Mouse (Mus musculus): Measurements from ENCODE around the gene Gpr61.

Gpr61 gene

GRCm38 (mm10) chr3:108154656-108155055 lies at the start of gene Gpr61:
Gene Gpr61, minus strand, starts transcription at chr3:108154882.
- in situ Hi-C loops (cut with MboI; ENCODE audit: low pct_unique_long_range_greater_than_20kb in 1 of 2, low sequenced_read_pairs in 2 of 2, unreplicated experiment in 1 of 2): no loop called here

GRCm38 (mm10) chr3:108204470-108204869 lies 49.8 kb upstream of the Gpr61 start:
- in situ Hi-C loops (cut with MboI; ENCODE audit: low pct_unique_long_range_greater_than_20kb in 1 of 2, low sequenced_read_pairs in 2 of 2, unreplicated experiment in 1 of 2): no loop called here

- in situ Hi-C loops (cut with MboI; ENCODE audit: low pct_unique_long_range_greater_than_20kb in 1 of 2, low sequenced_read_pairs in 2 of 2, unreplicated experiment in 1 of 2): no loop called here
These were observed 49.1 kb upstream of the Gpr61 start for GRCm38 (mm10) chr3:108203621-108204325.

GRCm38 (mm10) chr3:108203212-108203611 lies 48.5 kb upstream of the Gpr61 start:
- in situ Hi-C loops (cut with MboI; ENCODE audit: low pct_unique_long_range_greater_than_20kb in 1 of 2, low sequenced_read_pairs in 2 of 2, unreplicated experiment in 1 of 2): no loop called here

- in situ Hi-C loops (cut with MboI; ENCODE audit: low pct_unique_long_range_greater_than_20kb in 1 of 2, low sequenced_read_pairs in 2 of 2, unreplicated experiment in 1 of 2): no loop called here
These were observed 47.8 kb upstream of the Gpr61 start for GRCm38 (mm10) chr3:108202506-108202905.

GRCm38 (mm10) chr3:108200329-108201323 lies 45.9 kb upstream of the Gpr61 start, which contains the start of gene Cyb561d1:
Gene Cyb561d1, minus strand, starts transcription at chr3:108201212.
- in situ Hi-C loops (cut with MboI; ENCODE audit: low pct_unique_long_range_greater_than_20kb in 1 of 2, low sequenced_read_pairs in 2 of 2, unreplicated experiment in 1 of 2): no loop called here

DNA sequence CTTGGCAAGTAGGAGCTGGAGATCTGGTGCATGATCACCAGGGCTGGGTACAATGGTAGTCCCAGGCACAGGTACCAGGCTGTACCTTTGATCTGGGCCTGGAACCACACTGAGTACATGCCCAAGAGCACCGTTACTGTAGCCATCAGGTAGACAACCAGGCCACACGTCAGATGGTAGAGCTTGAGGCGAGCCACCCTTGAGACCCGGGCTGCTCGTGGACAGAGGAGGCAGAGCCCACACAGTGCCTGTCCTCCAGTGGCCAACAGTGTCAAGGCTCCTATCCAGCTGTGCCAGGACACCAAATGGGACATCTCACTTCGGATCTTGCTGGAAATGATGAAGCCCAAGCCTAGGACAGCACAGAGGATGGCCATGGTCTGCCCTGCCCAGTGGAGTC lies 44.5 kb upstream of the Gpr61 start:
- in situ Hi-C loops (cut with MboI; ENCODE audit: low pct_unique_long_range_greater_than_20kb in 1 of 2, low sequenced_read_pairs in 2 of 2, unreplicated experiment in 1 of 2): no loop called here

DNA sequence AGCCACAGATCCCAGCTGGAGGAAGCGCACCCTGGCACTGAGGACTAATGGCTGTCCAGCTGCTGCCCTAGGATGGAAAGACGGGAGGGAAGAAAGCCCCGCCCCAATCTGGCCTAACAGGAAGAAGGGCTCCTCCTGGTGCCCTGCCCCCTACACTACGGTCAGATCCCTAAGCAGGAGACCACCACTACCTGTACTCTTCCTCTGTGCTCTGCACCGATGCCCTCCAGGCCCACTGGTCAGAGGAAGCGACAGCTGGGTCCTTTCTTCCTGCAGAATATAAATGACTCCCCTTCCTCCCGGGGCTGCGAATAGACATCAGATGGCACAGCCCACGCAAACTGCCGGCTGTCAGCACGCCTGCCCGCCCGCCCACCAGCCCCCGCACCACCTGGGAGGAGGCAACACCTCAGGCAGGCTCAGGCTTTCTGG lies 42.4 kb upstream of the Gpr61 start:
- in situ Hi-C loops (cut with MboI; ENCODE audit: low pct_unique_long_range_greater_than_20kb in 1 of 2, low sequenced_read_pairs in 2 of 2, unreplicated experiment in 1 of 2): no loop called here

DNA sequence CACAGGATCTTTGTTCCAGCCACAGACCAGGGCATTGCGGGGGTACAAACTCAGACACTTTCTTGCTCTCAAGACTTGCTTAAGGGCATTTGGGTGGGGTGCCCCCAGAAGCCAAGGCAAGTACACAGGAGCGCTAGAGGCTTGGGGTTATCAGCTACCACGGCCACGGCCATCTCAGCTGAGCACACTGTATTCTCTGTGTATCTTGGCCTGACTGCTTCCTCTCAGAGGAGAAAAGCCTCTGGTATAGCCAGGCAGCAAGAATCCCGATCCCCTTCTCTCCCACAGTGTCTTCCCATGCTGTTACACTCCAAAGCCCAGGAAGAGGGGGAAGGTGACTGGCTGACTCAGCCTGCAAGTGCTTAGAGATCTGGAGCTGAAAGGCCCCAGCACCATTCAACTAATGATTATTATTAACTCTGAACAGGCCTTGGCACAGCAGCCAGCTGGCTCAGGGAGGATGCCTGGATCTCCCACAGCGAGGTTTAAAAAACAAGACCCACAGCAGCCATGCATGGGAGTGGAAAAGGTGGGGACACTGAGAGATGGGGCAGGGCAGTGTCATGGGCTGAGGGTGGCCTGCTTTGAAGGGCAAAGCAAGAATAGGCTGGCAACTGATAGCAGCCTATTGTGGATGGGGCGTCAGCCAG lies 41.4 kb upstream of the Gpr61 start:
- in situ Hi-C loops (cut with MboI; ENCODE audit: low pct_unique_long_range_greater_than_20kb in 1 of 2, low sequenced_read_pairs in 2 of 2, unreplicated experiment in 1 of 2): no loop called here

- in situ Hi-C loops (cut with MboI; ENCODE audit: low pct_unique_long_range_greater_than_20kb in 1 of 2, low sequenced_read_pairs in 2 of 2, unreplicated experiment in 1 of 2): no loop called here
These were observed 40.6 kb upstream of the Gpr61 start for GRCm38 (mm10) chr3:108195287-108195686.

- in situ Hi-C loops (cut with MboI; ENCODE audit: low pct_unique_long_range_greater_than_20kb in 1 of 2, low sequenced_read_pairs in 2 of 2, unreplicated experiment in 1 of 2): no loop called here
These were observed 39.0 kb upstream of the Gpr61 start for GRCm38 (mm10) chr3:108193686-108194085.

DNA sequence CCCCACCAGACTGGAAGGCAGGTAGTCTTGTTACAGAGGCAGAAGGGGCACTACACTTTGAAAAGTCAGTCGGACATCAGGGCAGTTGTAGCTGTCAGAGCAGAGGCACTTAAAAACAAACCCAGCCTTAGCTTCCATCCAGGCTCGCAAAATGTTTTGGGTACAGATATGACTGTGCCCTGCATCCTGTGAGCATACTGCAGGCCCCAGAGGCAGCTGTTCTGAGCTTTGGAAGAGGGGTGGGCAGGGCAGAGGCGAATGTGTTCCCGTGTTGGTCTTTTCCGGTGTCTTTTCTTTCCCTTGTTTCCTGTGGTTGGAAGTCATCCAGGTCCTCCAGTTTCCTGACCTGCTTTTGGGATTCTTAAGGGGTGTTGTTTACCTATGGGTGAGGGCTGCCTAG lies 35.2 kb upstream of the Gpr61 start:
- in situ Hi-C loops (cut with MboI; ENCODE audit: low pct_unique_long_range_greater_than_20kb in 1 of 2, low sequenced_read_pairs in 2 of 2, unreplicated experiment in 1 of 2): no loop called here

- in situ Hi-C loops (cut with MboI; ENCODE audit: low pct_unique_long_range_greater_than_20kb in 1 of 2, low sequenced_read_pairs in 2 of 2, unreplicated experiment in 1 of 2): no loop called here
These were observed 34.2 kb upstream of the Gpr61 start for GRCm38 (mm10) chr3:108188716-108189490.

GRCm38 (mm10) chr3:108187111-108187795 lies 32.6 kb upstream of the Gpr61 start:
- in situ Hi-C loops (cut with MboI; ENCODE audit: low pct_unique_long_range_greater_than_20kb in 1 of 2, low sequenced_read_pairs in 2 of 2, unreplicated experiment in 1 of 2): no loop called here

DNA sequence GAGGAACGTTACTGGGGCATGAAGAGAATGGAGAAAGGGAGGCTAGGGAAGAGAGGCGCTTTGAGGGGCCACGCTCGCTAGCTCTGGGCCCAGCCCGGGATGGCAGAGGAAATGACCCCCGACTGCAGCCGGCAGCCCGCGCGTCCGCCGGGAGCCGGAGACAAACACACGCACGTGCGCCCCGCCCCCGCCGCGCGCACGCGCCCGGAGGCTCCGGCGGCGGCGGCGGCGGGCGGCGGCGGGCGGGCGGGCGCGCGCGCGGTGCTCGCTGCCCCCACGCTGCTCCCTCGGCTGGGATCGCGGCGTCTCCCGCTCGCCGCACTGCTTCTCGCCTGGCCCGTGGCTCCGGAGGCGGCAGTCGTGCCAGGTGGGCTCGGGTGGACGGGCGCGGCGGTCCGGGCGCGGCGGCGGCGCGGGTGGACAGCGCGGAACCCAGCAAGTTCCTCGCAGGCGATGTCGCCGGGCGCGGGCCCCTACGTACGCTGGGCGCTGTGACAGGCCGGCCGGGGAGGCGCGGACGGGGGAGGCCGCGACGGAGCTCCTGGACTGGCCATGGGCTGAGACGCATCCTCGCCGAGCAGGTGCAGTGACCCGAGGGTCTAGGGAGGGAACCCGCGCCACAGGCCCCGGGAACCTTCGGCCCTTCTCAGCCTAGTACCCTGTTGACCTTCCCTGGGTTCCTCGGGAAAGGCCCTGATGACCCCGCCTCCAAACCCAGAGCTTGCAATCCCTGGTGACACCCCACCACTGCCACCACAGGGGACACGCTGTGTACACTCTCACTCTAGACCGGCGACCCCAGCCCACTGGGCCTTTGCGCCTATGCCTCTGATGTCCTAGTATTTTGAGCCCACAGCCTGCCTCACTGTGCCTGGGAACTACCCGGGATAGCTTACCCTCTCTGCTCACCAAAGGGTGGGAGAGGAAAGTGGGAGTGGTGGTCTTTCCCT lies 31.7 kb upstream of the Gpr61 start, which contains the start of gene Amigo1:
Amigo1 (plus strand) TSS at position 238 of the 950 bp plus-strand sequence.
- in situ Hi-C loops (cut with MboI; ENCODE audit: low pct_unique_long_range_greater_than_20kb in 1 of 2, low sequenced_read_pairs in 2 of 2, unreplicated experiment in 1 of 2): no loop called here

DNA sequence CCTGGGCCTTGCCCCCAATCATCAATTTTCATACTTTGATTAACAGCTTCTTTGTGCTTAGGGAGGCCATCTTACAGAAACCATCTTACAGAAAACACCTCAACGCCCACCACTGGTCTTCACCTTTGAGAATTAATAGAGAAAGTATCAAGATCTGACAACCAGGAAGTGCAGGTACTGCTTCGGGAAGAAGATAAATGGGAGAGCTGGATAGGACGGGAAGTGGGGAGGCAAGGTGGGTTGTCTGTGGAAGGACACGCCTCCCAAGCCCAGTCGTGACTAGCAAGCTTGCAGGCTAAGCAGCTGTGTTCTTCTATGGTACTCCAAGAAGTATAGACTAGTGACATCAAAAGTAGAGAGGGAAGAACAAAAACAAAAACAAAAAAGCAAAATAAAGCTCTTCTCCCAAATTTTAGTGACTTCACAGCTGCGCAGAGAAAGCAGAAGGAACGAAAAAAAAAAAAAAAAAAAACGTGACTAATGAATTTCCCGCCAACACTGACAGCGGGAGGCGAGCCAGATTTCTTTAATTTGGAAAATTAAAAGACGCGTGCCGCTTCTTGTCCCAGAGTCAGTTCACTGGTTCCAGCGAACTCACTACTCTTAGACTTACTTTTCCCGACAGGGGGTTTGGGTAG lies 30.9 kb upstream of the Gpr61 start:
- in situ Hi-C loops (cut with MboI; ENCODE audit: low pct_unique_long_range_greater_than_20kb in 1 of 2, low sequenced_read_pairs in 2 of 2, unreplicated experiment in 1 of 2): no loop called here

Measured in mouse embryonic stem cell (cell line).